In genomic region chr14:73204016-73204415, GRCm38 (mm10) we compare ENCODE assay signal across 24 mouse cellular contexts. TPM values are rescaled to one million over a fixed set of nuclear protein-coding genes. Genes with fewer than 3 reads are reported as not detected.
DNase-seq lines count a peak whose midpoint lies in the region; ATAC-seq and TF ChIP-seq lines count a peak whose summit lies in the region.
"Had no signal": no experiment of that assay in that cellular context is flagged by ENCODE, and none has a peak within 500 bp of the region (broad histone marks: within the 10 kb centered on the region; RNA-seq: fewer than 3 reads in every experiment).

No protein-coding gene starts in this region.

- intact Hi-C loops in heart, adult 2 months (cut with DNase I): no loop called here

- TF ChIP-seq POLR2A in heart, adult 2 months (IDR thresholded peaks at IDR 0.05; ENCODE audit: insufficient read depth, low read depth, low read length): no peak

- no peak for TF ChIP-seq CTCF in heart, adult 2 months (IDR thresholded peaks at IDR 0.05)

- no peaks in the 10 kb centered on the region for H3K79me2 ChIP-seq in heart, adult 2 months (replicated peaks; ENCODE audit: control insufficient read depth, insufficient read depth, low read length)

- DNase-seq in cerebellum, postnatal 4 days (ENCODE audit: low spot score in 2 of 2): no peak
- DNase-seq in cerebellum, postnatal 25 days: peak; percentile 27 to 42
- DNase-seq in cerebellum, adult 11 months: no peak
- DNase-seq in heart, adult 2 months: no peak
- DNase-seq in heart, adult 18-20 months: no peak
- DNase-seq: adrenal gland, adult 8-10 months; adrenal gland, postnatal 25 days; forebrain, postnatal 0 days; gastrocnemius, postnatal 25 days; heart, postnatal 14 days; heart, postnatal 4 days; kidney, adult 18-20 months; kidney, adult 9 months had no signal

- no peak overlapping the region for H3K9ac ChIP-seq in heart, adult 2 months (ENCODE audit: low read depth, low read length)
- H3K9ac ChIP-seq: embryonic facial prominence, embryonic 12.5 days; embryonic facial prominence, embryonic 15.5 days; forebrain, postnatal 0 days; heart, embryonic 13.5 days; hindbrain, embryonic 14.5 days had no signal

- peak overlapping the region; percentile 2; the same call in 1 of the 2 replicates for H3K27ac ChIP-seq in heart, adult 2 months
- H3K27ac ChIP-seq: embryonic facial prominence, embryonic 12.5 days; embryonic facial prominence, embryonic 15.5 days; heart, embryonic 10.5 days; heart, embryonic 13.5 days; hindbrain, embryonic 14.5 days; hindbrain, postnatal 0 days had no signal

- no peaks in the 10 kb centered on the region; the same call in 1 of the 2 replicates for H3K4me1 ChIP-seq in heart, adult 2 months (ENCODE audit: control insufficient read depth, insufficient read depth, low read length)
- H3K4me1 ChIP-seq: embryonic facial prominence, embryonic 12.5 days had no signal

- WGBS in heart, adult 2 months: 32% methylated on average over 3 of the region's 3 CpGs

- no peaks in the 10 kb centered on the region for H3K27me3 ChIP-seq in heart, adult 2 months (ENCODE audit: control insufficient read depth, insufficient read depth, low read length)
- H3K27me3 ChIP-seq: embryonic facial prominence, embryonic 12.5 days; embryonic facial prominence, embryonic 15.5 days; heart, embryonic 13.5 days had no signal

- peaks cover 13% of the 10 kb centered on the region for H3K36me3 ChIP-seq in heart, adult 2 months (ENCODE audit: control insufficient read depth, insufficient read depth, low read length)
- H3K36me3 ChIP-seq: embryonic facial prominence, embryonic 12.5 days; heart, embryonic 10.5 days had no signal

- no peak overlapping the region for H3K4me3 ChIP-seq in heart, adult 2 months
- H3K4me3 ChIP-seq: embryonic facial prominence, embryonic 12.5 days; embryonic facial prominence, embryonic 15.5 days; heart, embryonic 10.5 days; heart, embryonic 13.5 days had no signal

- no peak for TF ChIP-seq EP300 in heart, adult 2 months (IDR thresholded peaks at IDR 0.05; ENCODE audit: insufficient read depth, low read depth, low read length)

- ATAC-seq in cerebellum, adult (ENCODE audit: insufficient number of reproducible peaks, low FRiP score, low TSS enrichment): 0 out of 2 replicates have a peak, but pooled peaks have one; percentile 36
- ATAC-seq: activated CD4-positive, CD25-positive, alpha-beta regulatory T cell, adult 4 months; forebrain, embryonic 14.5 days; forebrain, postnatal 0 days; hindbrain, postnatal 0 days; inflammation-experienced regulatory T-cells, adult 6 months; intestine, embryonic 16.5 days had no signal

RNA-seq across cellular contexts. Expression of gene Lpar6, which starts 33.7 kb away (rescaled TPM):
- total RNA-seq in heart, adult 2 months (2021): 1 to 10 TPM; 1.5 to 2.3 TPM
- 2.3 and 5.2 TPM in 2 replicates for polyA plus RNA-seq in heart, adult 2 months (2012; rRNA removed)
- total RNA-seq in heart, adult 18-20 months (2021): 1 to 10 TPM; 1.6 to 2.1 TPM

Comparison
In these comparisons a context has a peak if more than half of its experiments do, and no peak if none do; other contexts are left out.
1. DNase-seq: peak in cerebellum, postnatal 25 days (2 of 2); none in cerebellum, postnatal 4 days (0 of 2), cerebellum, adult 11 months (single experiment), heart, adult 2 months (0 of 2) and heart, adult 18-20 months (0 of 2).